Mouse (Mus musculus): ENCODE data around the gene Mgll.

GRCm38 (mm10) chr6:88857249-88857648 lies 133.0 kb downstream of the Mgll start:
- TF ChIP-seq GATA1 (IDR thresholded peaks at IDR 0.05; ENCODE audit: low read length) = no peak
- TF ChIP-seq TAL1 (IDR thresholded peaks at IDR 0.05; ENCODE audit: low read length) = no peak

Measured in erythroblast, embryonic 14.5 days (primary cell).